Mouse (Mus musculus) heart, postnatal 0 days (tissue): ENCODE measurements at regions not wholly inside any gene's neighbourhood (a gene's known extent, or its start where the extent isn't known, plus 50 kb on each side); places are given as distances from the start of the nearest gene placed in this dataset.

Experiments used
- ATAC-seq: fragments of 200-750 bp; cut with Nextera tagmentation; 2 replicates; pipeline ENCODE4 v1.8.0; 2017; ENCODE audit warnings: low read depth, moderate number of reproducible peaks, moderate library complexity; ENCODE audit not compliant: insufficient read depth
- DNase-seq: peaks from one replicate; pipeline ENCODE4 v3.0.0-alpha.2; 2016; ENCODE audit warnings: low spot score
- H3K27ac ChIP-seq: fragments of 300-500 bp; sonication (generic); 2 replicates; pipeline ENCODE4 v1.5.1; 2014; ENCODE audit warnings: low read depth, mild to moderate bottlenecking
- H3K27me3 ChIP-seq: fragments of 300-500 bp; sonication (generic); 2 replicates; pipeline ENCODE4 v1.6.1; 2014; ENCODE audit warnings: low read length, mixed read lengths; ENCODE audit not compliant: control insufficient read depth, insufficient read depth
- H3K36me3 ChIP-seq: fragments of 300-500 bp; sonication (generic); replicated peaks from 2 replicates; pipeline ENCODE4 v1.6.1; 2014; ENCODE audit warnings: low read length, mixed read lengths; ENCODE audit not compliant: control insufficient read depth, insufficient read depth
- H3K4me1 ChIP-seq: fragments of 300-500 bp; sonication (generic); 2 replicates; pipeline ENCODE4 v1.6.1; 2014; ENCODE audit warnings: antibody characterized with exemption; ENCODE audit not compliant: control insufficient read depth, insufficient read depth
- H3K4me2 ChIP-seq: fragments of 300-500 bp; sonication (generic); 2 replicates; pipeline ENCODE4 v1.6.1; 2014; ENCODE audit warnings: low read depth, mild to moderate bottlenecking, low read length, moderate library complexity
- H3K4me3 ChIP-seq: fragments of 300-500 bp; sonication (generic); 2 replicates; pipeline ENCODE4 v1.5.1; 2014; ENCODE audit warnings: low read depth, low read length
- H3K9ac ChIP-seq: fragments of 300-500 bp; sonication (generic); replicated peaks from 2 replicates; pipeline ENCODE4 v1.6.1; 2014; ENCODE audit warnings: low read depth, low read length, mixed read lengths
- H3K9me3 ChIP-seq: fragments of 300-500 bp; sonication (generic); replicated peaks from 2 replicates; pipeline ENCODE4 v1.6.1; 2016; ENCODE audit warnings: low read length; ENCODE audit not compliant: control insufficient read depth
- CTCF ChIP-seq: IDR thresholded peaks from 2 replicates; pipeline ENCODE4 v1.5.1; 2016; ENCODE audit warnings: antibody characterized with exemption, control low read depth, low read depth
- EP300 ChIP-seq: IDR thresholded peaks from 2 replicates; pipeline ENCODE4 v1.6.1; 2016; ENCODE audit warnings: antibody characterized with exemption, low read depth
- WGBS: fragments of 180-500 bp; shearing (Covaris S2); extraction: QIAGEN DNeasy Blood & Tissue Kit; methylation state at CpG from one replicate; pipeline ENCODE4 v1.1.7; 2014; 5-methylcytosine and 5-hydroxymethylcytosine counted together

DNA sequence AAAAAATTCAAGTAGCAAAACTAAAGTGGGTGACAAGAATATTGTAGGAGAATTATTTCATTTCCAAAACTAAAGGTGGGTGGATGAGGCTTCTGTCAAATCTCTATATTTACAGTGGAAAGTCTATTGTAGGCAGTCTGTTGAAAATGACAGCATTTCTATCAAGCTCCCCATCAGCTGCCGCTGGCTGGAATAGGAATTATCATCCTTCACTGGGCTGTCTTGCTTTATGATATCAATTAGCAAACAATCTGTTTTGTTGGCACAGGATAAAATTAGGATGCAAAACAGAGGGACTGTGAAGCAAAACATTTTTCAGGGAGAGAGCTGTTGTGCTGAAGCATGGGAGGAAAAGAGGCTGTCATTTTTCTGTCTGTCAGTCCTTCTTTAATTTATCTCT lies 1249.0 kb downstream of the Hace1 start:
- no peaks in the 10 kb centered on the region for H3K9me3 ChIP-seq
- no peaks in the 10 kb centered on the region for H3K36me3 ChIP-seq
- ATAC-seq (no peak), DNase-seq (no peak)
- no peaks in the 10 kb centered on the region for H3K27me3 ChIP-seq
- H3K4me2 ChIP-seq, result no peak overlapping the region
- no peak overlapping the region for H3K9ac ChIP-seq
- no peak overlapping the region for H3K4me3 ChIP-seq
- no peaks in the 10 kb centered on the region for H3K4me1 ChIP-seq
- WGBS, result 63% methylated on average over 1 of the region's 1 CpGs
- no peak overlapping the region for H3K27ac ChIP-seq
- TF ChIP-seq CTCF, result no peak
- TF ChIP-seq EP300, result no peak

DNA sequence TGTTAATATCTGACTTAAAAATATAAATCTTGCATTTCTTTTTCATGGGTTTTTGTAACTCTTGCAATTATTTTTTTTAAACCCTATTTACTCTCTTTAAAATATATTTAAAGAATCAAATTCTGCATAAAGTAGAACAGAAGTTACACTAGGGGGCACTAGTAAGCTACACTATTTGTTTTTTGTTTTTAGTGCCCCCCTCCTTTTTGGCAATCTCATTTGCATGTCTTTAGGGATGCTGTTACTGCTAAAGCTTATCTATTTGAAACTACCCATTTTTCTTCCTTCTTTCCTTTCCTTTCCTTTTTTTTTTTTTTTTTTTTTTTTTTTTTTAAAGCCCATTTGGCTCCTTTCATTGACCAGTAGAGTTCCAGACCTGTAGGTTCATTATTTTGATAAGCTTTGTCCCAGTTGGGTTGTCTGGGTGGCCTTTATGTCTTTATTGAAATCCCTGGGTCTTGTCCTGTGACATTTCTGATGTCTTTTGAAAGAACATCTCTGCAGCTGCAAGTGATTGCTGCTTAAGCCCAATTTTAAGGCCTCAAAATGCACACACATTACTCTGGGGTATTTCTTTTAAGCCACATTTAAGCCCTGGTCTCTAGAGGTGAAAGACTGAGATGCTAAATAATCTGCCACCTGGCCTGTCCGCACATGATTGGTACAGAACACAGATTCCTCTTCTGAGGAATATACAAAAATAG lies 1249.6 kb downstream of the Hace1 start:
- 79% methylated on average over 1 of the region's 1 CpGs for WGBS
- H3K27ac ChIP-seq, result no peak overlapping the region
- no peaks in the 10 kb centered on the region for H3K9me3 ChIP-seq
- TF ChIP-seq CTCF, result no peak
- ATAC-seq (no peak), DNase-seq (no peak)
- no peak overlapping the region for H3K4me3 ChIP-seq
- H3K4me1 ChIP-seq, result no peaks in the 10 kb centered on the region
- H3K9ac ChIP-seq, result no peak overlapping the region
- no peaks in the 10 kb centered on the region for H3K27me3 ChIP-seq
- no peak overlapping the region for H3K4me2 ChIP-seq
- no peaks in the 10 kb centered on the region for H3K36me3 ChIP-seq

DNA sequence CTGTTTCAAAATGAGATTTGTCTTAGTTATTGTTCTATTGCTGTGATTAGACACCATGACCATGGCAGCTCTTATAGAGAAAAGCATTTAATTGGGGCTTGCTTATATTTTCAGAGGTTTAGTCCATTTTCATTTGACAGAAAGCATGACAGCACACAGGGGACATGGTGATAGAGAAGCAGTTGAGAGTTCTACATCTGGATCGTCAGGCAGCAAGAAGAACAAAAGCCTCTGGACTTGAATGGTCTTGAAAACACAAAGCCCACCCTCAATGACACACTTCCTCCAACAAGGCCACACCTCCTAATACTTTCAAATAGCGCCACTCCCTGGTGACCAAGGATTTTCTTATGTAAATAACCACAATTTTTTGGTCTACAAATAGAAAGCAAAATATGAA lies 1250.5 kb downstream of the Hace1 start:
- H3K36me3 ChIP-seq, result no peaks in the 10 kb centered on the region
- no peaks in the 10 kb centered on the region for H3K9me3 ChIP-seq
- no peak overlapping the region for H3K9ac ChIP-seq
- H3K4me3 ChIP-seq, result no peak overlapping the region
- H3K27me3 ChIP-seq, result no peaks in the 10 kb centered on the region
- DNase-seq, result no peak
- 53% methylated on average over 2 of the region's 2 CpGs for WGBS
- no peak overlapping the region for H3K27ac ChIP-seq
- H3K4me2 ChIP-seq, result no peak overlapping the region
- TF ChIP-seq EP300 (no peak), CTCF (no peak)
- ATAC-seq, result no peak
- no peaks in the 10 kb centered on the region for H3K4me1 ChIP-seq

- WGBS, result 67% methylated on average over 3 of the region's 3 CpGs
- DNase-seq (no peak), ATAC-seq (no peak)
- Histone ChIP-seq H3K9ac (no peak overlapping the region), H3K27ac (no peak overlapping the region), H3K27me3 (no peaks in the 10 kb centered on the region), H3K4me3 (no peak overlapping the region), H3K9me3 (no peaks in the 10 kb centered on the region), H3K36me3 (no peaks in the 10 kb centered on the region), H3K4me1 (no peaks in the 10 kb centered on the region), H3K4me2 (no peak overlapping the region)
- TF ChIP-seq EP300, result no peak
- no peak for TF ChIP-seq CTCF
Observed at GRCm38 (mm10) chr10:46845578-46846314, 1268.1 kb downstream of the Hace1 start.
